Mouse (Mus musculus) cerebellum, postnatal 14 days (tissue): ENCODE measurements around the gene Zfp280c.
A peak's percentile ranks its signal among the peaks of the same experiment; 100 is the strongest.

Source experiments
- DNase-seq, 2 experiments: peaks; one replicate each; pipeline ENCODE4 v3.0.0; 2021; ENCODE audit warnings: mixed read lengths in 2 of 2

Zfp280c gene

DNA sequence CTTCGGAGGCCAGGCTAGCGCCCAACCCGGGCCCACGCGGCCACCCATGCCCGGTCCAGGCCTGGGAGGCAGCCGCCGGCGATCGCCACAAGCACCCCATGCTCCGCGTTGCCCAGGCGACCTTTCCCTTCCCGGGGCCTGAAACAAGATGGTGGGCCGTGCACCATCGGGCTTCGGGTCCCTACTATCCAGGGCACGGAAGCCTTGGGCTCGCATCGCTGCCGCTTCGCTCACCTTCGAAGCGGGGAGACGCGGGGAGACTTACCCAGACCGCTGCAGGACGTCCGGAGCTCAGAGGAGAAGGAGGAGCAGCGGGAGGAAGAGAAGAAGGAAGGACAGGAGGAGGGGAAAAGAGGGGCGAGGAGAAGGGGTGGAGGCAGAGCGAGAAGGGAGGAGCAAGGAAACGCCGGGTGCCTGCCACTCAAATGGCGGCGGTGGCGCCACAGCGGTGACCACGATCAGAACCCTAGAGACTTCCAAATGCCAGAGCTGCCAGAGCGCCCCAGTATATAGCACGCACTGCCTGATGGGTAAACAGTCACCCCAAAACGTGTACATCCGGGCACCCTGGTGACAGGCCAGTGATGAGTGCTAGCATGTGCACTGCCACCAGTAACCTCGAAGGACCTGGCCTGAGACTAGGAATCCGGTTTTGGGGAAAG is at the start of gene Zfp280c:
Gene Zfp280c, minus strand, starts transcription at position 406 of the 662 bp plus-strand sequence.
- DNase-seq: peak; percentile 69 to 74

DNA sequence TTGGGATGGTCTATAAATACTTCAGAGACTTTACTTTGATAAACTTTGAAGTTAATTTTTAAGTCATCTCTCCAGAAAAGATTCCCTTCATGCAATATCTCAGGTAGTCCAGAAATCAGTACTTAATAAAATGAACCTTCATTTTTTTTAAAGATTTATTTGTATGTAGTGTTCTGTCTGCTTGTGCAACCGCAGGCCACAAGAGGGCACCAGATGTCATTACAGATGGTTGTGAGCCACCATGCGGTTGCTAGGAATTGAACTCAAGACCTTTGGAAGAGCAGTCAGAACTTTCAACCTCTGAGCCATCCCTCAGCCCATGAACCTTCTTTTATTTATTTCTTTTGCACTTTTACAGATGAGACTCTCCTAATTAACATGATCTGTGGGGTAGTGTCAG is 42.7 kb upstream of the Zfp280c start:
- DNase-seq: peak in 1 of 2 experiments; percentile 1

DNA sequence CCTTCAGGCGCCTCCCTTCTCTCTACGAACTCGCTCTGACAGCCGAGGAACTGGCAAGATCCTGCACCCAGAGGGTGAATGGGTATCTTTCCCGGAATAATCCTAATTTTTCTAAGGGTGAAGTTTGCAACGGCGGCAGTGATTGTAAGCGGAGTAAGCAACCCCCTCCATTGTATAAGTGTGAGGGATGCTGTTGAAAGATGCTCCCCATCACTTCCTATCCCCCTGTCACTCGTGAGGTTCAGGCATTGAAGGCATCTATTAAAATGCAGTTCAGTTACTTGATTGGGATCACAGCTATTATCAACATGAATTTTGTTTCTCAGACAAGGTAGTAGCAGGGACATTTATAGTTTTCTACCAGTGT is 29.7 kb upstream of the Zfp280c start:
- no peak for DNase-seq

DNA sequence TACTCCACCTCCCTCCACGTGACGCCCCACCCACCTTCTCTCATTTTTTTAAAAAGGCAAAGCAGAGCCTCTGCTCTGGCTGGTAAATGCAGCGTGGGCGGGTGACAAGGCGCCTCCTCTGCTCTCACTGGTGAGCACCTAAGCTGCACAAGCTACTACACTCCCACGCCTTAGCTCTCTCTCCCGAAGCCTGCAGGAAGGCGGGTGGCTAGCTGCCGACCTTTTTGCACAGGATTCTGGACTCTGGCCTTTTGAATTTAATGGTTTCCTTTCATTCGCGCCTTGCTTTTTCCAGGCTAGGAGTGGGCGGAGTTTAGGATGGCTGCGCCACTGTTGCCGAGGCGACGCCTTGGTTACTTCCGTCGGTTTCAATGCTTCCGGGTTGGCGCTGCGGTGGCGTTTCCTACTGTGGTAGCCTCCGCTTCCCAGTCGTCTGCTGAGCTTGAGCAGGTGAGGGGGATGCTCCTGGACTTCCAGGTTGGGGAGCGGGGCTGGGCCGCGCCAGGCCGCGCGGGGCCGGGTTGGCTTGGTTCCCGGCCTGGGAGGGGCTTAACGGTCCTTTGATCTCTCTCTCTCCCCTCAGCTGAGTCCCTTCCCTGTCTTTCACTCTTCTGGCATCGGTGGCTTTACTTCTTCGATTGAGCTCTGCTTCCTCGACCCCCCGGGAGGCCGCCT is 29.2 kb upstream of the Zfp280c start, which contains the start of gene Slc25a14:
Gene Slc25a14, plus strand, starts transcription at position 35 of the 675 bp plus-strand sequence.
- DNase-seq: peak; percentile 82 to 83

DNA sequence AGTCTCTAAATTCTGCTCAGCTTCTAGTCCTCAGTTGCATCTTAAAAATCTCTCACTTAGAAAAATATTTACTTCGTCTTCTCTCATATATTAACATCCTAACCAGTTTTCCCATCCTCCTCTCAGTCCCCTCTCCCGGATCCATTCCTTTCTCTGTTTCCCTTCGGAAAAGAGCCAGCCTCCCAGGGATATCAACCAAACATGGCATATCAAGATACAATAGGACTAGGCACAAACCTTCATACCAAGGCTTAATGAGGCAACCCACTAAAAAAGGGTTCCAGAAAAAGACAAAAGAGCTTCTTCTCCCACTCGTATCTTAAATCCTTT is 28.7 kb upstream of the Zfp280c start:
- no peak for DNase-seq

DNA sequence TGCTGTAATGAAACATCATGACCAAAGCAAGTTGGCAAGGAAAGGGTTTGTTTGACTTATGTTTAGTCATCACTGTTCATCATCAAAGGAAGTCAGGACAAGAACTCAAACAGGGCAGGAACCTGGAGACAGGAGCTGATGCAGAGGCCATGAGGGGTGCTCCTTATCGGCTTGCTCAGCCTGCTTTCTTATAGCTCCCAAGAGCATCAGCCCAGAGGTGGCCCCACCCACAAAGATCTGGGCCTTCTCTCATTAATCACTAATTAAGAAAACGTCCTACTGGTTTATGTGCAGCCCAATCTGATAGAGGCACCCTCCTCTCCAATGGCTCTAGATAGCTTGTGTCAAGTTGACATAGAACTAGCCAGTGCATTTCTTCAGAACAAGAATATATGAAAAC is 10.6 kb upstream of the Zfp280c start:
- DNase-seq: no peak

DNA sequence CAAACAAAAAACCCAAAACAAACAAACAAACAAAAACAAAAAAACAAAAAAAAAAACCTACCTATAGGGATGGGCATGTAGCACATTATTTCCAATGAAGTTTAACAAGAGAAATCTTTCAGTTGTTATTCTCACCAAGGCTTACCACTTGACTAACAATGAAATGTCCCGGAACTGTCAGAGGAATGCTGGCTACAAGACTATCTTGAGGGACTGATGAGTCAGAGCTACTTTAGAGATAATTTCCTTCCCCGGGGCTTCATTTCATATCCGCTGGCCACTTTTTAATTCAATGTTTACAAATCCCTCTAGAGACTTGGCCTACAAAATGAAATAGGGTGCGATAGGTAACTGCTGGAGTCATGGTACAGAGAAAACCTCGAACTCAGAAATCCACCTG is 2.6 kb upstream of the Zfp280c start:
- DNase-seq: no peak

DNA sequence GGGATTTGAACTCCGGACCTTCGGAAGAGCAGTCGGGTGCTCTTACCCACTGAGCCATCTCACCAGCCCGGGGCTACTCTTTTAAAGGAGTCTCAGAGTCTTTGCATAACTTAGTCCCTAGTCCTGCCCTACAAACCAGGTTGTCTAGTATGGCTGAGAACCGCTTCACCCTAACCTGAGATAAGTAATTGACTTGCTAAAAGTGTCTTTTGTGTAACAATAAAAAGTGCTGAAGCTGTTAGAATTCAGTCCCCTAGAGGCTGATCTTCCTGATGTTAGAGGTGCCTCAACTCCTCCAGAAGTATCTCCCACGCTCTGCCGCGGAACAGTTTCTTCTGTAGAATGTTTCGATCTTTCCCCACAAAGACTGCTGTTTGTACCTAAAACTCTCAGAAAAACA is 1.7 kb upstream of the Zfp280c start:
- no peak for DNase-seq

DNA sequence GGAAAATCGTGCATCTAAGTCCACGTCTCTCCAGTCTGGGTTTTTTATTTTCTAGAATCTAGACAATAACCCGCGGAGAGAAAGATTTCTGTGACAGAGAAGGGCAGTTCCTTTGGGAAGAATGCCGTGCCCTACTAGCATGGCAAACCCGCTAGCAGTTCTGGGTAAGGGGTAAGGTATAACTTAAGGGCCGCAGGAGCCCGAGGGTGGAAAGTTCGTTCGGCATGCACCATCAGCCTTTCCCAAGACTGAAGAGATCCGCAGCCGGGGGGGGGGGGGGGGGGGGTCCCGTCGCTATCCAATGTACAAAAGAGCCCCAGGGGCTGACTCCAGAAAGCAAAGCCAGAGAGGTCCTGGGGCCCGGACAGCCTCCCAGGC is 594 bp downstream of the Zfp280c start:
- DNase-seq: no peak

DNA sequence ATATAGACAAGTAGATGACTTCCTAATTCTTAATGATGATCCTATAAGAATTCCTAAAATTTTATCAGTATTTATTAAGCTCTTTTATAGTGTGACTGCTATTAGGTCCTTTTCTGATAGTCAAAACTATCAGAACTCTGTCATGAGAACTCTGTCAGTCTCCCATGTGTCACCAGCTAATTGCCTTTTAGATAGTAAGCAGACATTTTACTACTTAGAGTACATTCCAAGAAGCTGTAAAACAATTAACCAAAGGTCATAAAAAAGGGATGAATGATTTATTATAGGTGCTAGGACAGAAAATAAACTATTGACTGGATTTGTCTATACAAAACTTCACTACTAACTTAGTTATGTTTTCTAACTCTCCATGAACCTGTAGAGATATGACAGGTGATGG is 11.0 kb downstream of the Zfp280c start:
- no peak for DNase-seq

DNA sequence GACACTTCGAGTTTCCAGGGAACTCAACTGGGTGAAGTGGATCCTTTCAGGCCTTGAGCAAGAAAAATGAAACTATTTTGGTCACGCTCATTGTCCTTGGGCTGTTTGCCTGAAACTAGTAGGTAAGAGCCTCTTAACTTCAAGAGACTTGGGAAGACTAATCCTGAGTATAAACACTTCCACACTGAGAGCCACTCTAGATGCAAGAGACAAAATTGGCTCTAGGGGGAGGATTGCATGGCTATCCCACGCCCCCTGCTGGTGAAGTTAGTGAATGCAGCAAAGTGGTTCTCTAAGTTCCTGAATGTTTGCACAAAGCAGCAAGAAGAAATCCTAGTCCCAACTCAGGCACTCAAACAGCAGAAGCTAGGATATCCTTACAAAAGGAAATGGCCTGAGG is 62.1 kb downstream of the Zfp280c start:
- DNase-seq: peak; percentile 82 to 87

DNA sequence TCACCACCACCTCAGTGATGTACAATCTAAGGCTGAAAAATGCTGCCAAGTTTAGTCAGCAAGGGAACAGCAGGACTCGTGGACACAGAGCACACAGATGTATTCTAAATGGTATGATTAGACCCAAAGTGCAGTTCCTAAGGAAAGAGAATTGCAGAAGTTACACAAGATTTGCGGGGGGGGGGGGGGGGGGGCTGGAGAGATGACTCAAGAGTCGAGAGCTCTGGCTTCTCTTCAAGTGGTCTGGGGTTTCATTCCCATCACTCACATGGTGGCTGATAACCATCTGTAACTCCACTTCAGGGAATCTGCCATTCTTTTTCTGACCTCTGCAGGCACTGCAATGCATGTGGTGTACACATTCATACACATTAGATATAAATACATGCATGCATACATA is 67.9 kb downstream of the Zfp280c start:
- DNase-seq: no peak

DNA sequence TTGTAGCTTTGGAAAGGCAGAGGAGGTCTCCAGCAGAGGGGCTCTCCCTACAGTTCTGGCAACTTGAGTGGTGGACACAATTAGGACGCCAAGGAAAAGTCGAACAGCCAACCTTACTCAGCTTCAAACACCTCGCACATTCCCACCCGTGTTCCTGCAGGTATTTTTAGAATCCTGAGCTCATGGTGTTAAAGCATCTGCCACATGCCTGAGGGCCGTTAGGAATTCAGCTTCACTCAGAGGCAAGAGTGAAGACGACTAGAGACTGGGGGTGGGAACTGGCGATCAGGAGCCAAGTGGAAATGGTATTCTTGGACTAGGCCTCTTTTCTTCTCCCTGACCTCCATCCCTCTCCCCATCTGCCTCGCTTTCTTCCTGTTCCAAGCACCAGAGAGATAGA is 68.4 kb downstream of the Zfp280c start:
- peak; percentile 46 to 52 for DNase-seq

DNA sequence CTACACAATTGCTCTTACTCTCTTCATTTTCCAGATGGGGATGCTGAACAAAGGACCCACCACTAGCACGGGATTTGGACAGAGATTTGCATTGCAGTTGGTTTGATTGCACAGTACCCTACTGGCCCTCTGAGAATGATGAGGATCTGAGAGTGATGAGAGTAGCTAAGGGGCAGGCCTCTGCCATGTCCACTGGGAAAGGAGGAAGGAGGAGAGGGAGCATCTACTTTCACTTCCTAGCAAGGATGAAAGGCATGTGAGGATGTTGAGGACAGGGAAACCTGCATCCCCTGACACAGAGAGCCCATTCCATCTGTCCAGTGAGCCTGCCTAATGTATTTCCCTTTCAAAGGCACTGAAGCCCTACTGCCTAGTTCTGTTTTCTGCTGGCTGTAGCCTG is 69.0 kb downstream of the Zfp280c start:
- no peak for DNase-seq

DNA sequence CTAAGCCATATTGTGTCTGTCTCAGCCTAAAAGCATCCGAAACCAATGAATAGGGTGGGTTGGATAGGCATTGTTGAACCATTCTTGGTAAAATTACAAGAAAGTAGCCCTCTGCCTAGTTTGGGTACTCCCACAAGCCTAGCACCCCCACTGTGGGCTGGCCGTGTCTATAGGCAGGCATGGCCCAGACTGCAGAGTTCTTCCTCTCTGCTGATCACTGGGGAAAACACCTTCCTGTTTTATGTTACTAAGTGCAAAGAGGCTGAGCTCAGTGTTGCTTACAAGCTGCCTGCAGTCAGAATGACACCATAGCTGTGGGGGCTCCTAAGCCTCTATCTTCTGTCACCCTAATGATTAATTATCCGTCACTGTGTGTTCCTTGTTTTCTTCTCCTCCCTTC is 70.8 kb downstream of the Zfp280c start:
- DNase-seq: peak in 1 of 2 experiments; percentile 26

DNA sequence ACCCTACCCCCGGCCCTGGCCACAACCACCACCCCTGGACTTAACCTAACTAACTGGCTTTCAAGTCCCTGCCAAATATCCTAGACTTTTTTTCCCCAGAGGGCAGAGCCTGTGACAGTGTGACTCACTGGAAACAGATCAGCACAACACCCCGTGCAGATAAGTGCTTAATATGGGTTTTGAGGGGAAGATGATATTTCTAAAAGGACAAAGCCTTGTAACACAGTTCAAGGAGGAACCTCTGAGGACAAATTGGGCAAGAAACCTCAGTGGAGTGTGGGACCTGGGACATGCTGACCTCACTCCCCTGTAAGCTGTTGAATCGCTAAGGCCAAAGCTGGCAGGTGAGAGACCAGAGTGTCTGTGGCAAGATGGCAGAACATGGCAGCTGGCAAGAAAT is 72.7 kb downstream of the Zfp280c start:
- DNase-seq: no peak

DNA sequence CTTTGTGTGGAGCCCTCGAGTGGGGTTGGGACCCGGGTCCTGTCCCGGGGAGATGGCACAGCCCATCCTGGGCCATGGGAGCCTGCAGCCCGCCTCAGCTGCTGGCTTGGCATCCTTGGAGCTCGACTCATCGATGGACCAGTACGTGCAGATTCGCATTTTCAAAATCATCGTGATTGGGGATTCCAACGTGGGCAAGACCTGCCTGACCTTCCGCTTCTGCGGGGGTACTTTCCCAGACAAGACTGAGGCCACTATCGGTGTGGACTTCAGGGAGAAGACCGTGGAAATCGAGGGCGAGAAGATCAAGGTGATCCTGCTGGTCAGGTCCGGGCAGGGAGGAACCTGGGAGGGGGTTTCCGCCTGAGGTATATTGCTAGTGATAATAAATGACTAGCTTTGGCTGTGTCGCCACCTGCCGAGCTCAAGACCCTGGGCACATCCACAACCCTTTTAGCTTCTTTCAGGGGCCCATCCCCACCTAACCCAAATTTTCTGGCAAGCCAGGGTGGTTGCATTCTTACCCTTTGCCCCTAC is 74.7 kb downstream of the Zfp280c start:
- peak; percentile 30 to 44 for DNase-seq

DNA sequence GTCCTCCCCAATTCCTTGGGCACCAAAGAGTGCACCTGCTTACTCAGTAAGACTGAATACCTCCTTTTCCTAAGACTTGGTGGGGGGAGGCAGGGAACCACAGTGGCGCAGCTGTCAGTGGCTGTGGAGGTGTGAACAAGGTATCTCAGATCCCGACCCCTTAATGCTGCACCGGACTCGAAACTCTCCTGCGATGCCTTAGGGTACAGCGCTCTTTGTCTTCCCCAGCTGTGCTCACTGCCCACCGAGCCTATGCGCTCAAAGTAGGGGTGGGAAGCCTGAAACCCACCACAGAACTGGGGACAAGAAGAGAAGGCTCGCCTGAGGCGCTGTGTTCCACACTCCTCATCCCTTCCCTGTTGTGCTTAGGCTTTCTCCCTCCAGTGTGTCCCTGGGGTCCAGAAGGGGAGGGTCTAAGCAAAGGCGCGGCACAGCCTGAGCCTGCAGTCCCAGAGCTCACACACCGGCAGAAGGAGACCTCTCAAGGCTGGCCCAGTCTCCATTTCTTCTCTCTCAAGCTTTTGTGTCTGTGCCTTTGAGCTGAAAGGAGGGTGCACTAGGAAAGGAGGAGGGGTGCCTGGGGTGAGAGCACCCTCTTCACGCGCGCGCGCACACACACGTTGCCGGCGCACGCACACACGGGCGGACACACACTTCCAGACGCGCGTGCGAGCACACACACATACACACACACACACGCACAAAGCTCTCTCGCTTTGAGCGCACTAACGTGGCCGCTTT is 75.3 kb downstream of the Zfp280c start, which contains the start of gene Rab33a:
Gene Rab33a, plus strand, starts transcription at position 478 of the 741 bp plus-strand sequence.
- peak; percentile 62 to 64 for DNase-seq

DNA sequence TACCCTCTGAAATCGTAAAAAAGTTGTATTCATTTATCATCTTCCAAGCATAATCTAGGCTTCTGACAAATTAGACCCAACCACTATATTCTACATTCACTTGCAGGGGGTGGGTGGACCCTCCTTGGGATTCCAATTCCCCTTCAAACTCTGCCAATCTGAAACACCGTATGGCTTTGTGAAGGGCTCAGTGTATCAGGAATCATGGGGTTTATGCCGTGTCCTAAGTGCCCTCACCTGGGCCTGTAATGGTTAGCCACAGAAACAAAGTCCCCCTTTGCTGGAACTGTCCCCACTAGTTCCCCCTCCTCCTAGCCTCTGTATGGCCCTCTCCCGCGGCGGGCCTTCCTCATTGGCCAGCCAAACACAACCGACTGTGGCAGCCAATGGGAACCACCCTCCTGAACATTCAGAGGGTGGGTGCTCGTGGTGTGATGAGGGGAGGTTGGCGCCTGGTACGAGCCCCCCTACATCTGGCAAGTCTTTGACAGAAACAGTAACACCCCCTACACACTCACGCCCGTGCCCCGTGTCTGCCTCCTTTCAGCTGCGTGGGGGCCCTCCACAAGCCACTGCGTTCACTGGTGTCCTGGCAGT is 76.0 kb downstream of the Zfp280c start:
- DNase-seq: peak; percentile 61 to 70

DNA sequence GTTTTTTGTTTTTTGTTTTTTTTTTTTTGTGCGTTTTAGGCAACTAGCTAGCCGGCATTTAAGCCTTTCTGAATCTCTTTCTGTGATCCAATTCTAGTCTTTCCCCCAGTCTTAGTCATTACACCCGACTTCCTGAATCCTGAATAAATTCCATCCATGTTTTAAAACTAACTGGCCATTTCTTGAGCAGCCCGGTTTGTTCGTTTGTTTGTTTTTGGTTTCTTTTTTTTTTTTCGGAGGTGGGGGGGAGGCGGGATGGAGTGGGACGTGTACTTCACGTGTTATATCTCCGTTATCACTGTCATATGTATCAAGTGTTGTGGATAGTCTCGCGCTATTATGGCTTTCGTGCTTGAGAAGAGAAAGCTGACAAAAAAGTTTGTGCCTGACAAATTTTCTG is 80.5 kb downstream of the Zfp280c start:
- no peak for DNase-seq

DNA sequence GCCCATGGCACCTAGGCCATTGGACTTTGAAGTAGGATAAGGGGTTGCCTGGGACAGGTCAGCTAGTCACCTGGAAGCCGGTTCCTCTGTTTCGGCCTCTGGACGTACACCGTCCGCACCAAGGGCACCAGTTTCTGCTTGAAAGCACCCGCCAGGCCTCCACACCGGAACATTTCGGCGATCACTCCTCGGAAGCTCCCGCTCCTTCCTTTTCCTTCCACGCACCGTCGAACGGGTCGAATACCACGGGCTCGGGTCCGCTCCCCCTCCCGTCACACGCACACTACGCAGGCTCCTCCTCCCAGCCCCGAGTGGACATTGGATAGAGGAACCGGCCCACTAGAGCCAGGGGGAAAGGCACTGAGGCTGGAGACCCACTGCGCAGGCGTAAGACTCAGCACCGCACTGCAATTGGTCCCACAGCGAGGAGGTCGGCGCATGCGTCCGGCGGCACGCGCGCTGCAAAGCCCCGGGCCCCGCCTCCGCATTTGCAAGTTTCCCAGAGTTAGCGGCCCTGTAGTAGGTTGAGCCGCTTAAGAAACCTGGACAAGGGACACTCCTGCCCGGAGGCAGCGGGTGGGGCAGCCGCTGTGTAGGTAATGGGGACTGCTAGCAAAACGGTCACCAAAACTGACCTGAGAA is 81.0 kb downstream of the Zfp280c start, which contains the start of gene Aifm1:
Gene Aifm1, minus strand, starts transcription at position 398 of the 642 bp plus-strand sequence.
- peak; percentile 89 to 90 for DNase-seq

DNA sequence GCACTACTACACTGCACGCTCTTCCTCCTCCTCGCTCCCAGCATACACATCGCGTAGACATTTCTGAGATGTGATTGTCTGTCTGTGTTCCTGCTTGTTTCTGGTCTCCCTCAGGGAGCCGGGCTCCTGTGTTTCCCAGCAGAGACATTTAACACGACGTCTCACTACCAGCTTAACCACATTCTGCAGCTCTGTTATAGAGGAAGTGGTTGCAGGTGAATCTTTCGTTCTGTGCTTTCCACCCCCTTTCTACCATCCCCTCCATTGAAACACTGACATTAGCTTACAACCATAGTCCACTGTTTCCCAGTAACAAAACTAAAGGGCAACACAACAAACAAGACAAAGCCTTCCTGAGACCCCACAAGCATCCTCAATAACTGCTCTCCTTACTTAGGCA is 100.5 kb downstream of the Zfp280c start:
- no peak for DNase-seq
